Mouse (Mus musculus) CH12.LX (cell line): ENCODE data around the gene Muc3. TPM values are rescaled to one million over a fixed set of nuclear protein-coding genes. Genes with fewer than 3 reads are reported as not detected.

Experiments used
- DNase-seq: peaks from one replicate; pipeline ENCODE4 v3.0.0-alpha.2; 2013; ENCODE audit errors: extremely low read depth
- H3K27ac ChIP-seq: 2 replicates; pipeline ENCODE4 v1.5.1; 2012; ENCODE audit warnings: low read depth, mild to moderate bottlenecking, control low read depth, moderate library complexity; ENCODE audit not compliant: insufficient read depth
- H3K27me3 ChIP-seq: replicated peaks from 2 replicates; pipeline ENCODE3; 2012; ENCODE audit warnings: inconsistent platforms
- H3K36me3 ChIP-seq, 2 experiments: replicated peaks in 1 of 2; 2 replicates each; pipeline versions ENCODE3 to v1.6.1; 2012; ENCODE audit warnings: inconsistent platforms in 1 of 2, low read length in 1 of 2, mild to moderate bottlenecking in 1 of 2, mixed read lengths in 1 of 2, moderate library complexity in 1 of 2; ENCODE audit not compliant: control insufficient read depth in 1 of 2, insufficient read depth in 1 of 2
- H3K4me1 ChIP-seq, 2 experiments: 2 replicates each; pipeline ENCODE4 v1.6.1; 2012; ENCODE audit warnings: inconsistent platforms in 1 of 2, moderate library complexity in 1 of 2; ENCODE audit not compliant: insufficient read depth in 2 of 2, control insufficient read depth in 1 of 2
- H3K4me2 ChIP-seq: 2 replicates; pipeline ENCODE4 v1.6.1; 2012; ENCODE audit warnings: low read depth, mild to moderate bottlenecking, control low read depth; ENCODE audit not compliant: poor library complexity, insufficient read depth, severe bottlenecking
- H3K4me3 ChIP-seq, 3 experiments: fragments of 150-350 bp in 1 of 3; sonication (generic) in 1 of 3; replicated peaks in 1 of 3; 2 replicates each; pipeline versions ENCODE3 to v1.5.1; 2011 to 2012; ENCODE audit warnings: low read depth in 2 of 3, low read length in 2 of 3, mild to moderate bottlenecking in 2 of 3, moderate library complexity in 2 of 3, control low read depth in 1 of 3, improper control_type of control experiment in 1 of 3, inconsistent platforms in 1 of 3, mixed read lengths in 1 of 3; ENCODE audit not compliant: poor library complexity in 1 of 3
- H3K79me2 ChIP-seq: replicated peaks from 2 replicates; pipeline ENCODE4 v1.6.1; 2012; ENCODE audit warnings: mild to moderate bottlenecking, moderate library complexity; ENCODE audit not compliant: control insufficient read depth, poor library complexity, insufficient read depth, severe bottlenecking; ENCODE audit errors: extremely low read depth
- H3K9ac ChIP-seq: 2 replicates; pipeline ENCODE4 v1.6.1; 2012; ENCODE audit warnings: low read depth, mild to moderate bottlenecking, control low read depth, moderate library complexity; ENCODE audit not compliant: insufficient read depth
- H3K9me3 ChIP-seq: replicated peaks from 2 replicates; pipeline ENCODE3; 2012; ENCODE audit warnings: low read length, inconsistent platforms, mixed read lengths
- BHLHE40 ChIP-seq: IDR thresholded peaks from 2 replicates; pipeline ENCODE4 v1.6.1; 2011; ENCODE audit warnings: mild to moderate bottlenecking, low read depth, low read length, improper control_type of control experiment
- CHD1 ChIP-seq: IDR thresholded peaks from 2 replicates; pipeline ENCODE4 v1.6.1; 2012; ENCODE audit warnings: low read depth, low read length, improper control_type of control experiment, inconsistent platforms
- CTCF ChIP-seq, 2 experiments: IDR thresholded peaks in 1 of 2; conservative IDR thresholded peaks in 1 of 2; 2 replicates each; pipeline ENCODE4 v1.5.1; 2011 to 2012; ENCODE audit warnings: low read depth in 2 of 2, low read length in 2 of 2, improper control_type of control experiment in 1 of 2, inconsistent platforms in 1 of 2, mild to moderate bottlenecking in 1 of 2, moderate library complexity in 1 of 2
- E2F4 ChIP-seq: IDR thresholded peaks from 2 replicates; pipeline ENCODE4 v1.6.1; 2011; ENCODE audit warnings: low read depth, low read length, improper control_type of control experiment; ENCODE audit not compliant: insufficient replicate concordance
- ELF1 ChIP-seq: IDR thresholded peaks from 2 replicates; pipeline ENCODE4 v1.6.1; 2014; ENCODE audit warnings: low read depth, mild to moderate bottlenecking, inconsistent platforms, low read length, improper control_type of control experiment
- EP300 ChIP-seq: IDR thresholded peaks from 2 replicates; pipeline ENCODE4 v1.6.1; 2011; ENCODE audit warnings: low read length, improper control_type of control experiment
- GABPA ChIP-seq: IDR thresholded peaks from 2 replicates; pipeline ENCODE4 v1.6.1; 2012; ENCODE audit warnings: low read depth, low read length, improper control_type of control experiment, inconsistent platforms; ENCODE audit not compliant: insufficient replicate concordance
- IRF4 ChIP-seq: IDR thresholded peaks from 2 replicates; pipeline ENCODE4 v1.6.1; 2014; ENCODE audit warnings: low read depth, mild to moderate bottlenecking, inconsistent platforms, low read length, improper control_type of control experiment
- JUN ChIP-seq: IDR thresholded peaks from 2 replicates; pipeline ENCODE4 v1.6.1; 2011; ENCODE audit warnings: low read depth, mild to moderate bottlenecking, low read length, improper control_type of control experiment, moderate library complexity; ENCODE audit not compliant: insufficient read depth
- JUND ChIP-seq: conservative IDR thresholded peaks from 2 replicates; pipeline ENCODE4 v1.6.1; 2011; ENCODE audit warnings: low read depth, low read length, improper control_type of control experiment
- KAT2A ChIP-seq: IDR thresholded peaks from 2 replicates; pipeline ENCODE4 v1.6.1; 2012; ENCODE audit warnings: low read length, improper control_type of control experiment, inconsistent platforms; ENCODE audit not compliant: insufficient replicate concordance
- MAFK ChIP-seq: IDR thresholded peaks from 2 replicates; pipeline ENCODE4 v1.6.1; 2011; ENCODE audit warnings: low read length, improper control_type of control experiment; ENCODE audit not compliant: insufficient replicate concordance
- MAX ChIP-seq: IDR thresholded peaks from 2 replicates; pipeline ENCODE4 v1.6.1; 2011; ENCODE audit warnings: low read length, improper control_type of control experiment
- MAZ ChIP-seq: IDR thresholded peaks from 2 replicates; pipeline ENCODE4 v1.6.1; 2012; ENCODE audit warnings: low read depth, mild to moderate bottlenecking, inconsistent platforms, low read length, improper control_type of control experiment, moderate library complexity
- MXI1 ChIP-seq: IDR thresholded peaks from 2 replicates; pipeline ENCODE4 v1.6.1; 2011; ENCODE audit warnings: mild to moderate bottlenecking, low read depth, low read length, improper control_type of control experiment
- MYC ChIP-seq: IDR thresholded peaks from 2 replicates; pipeline ENCODE4 v1.6.1; 2011; ENCODE audit warnings: low read depth, mild to moderate bottlenecking, improper control_type of control experiment, low read length
- PAX5 ChIP-seq: IDR thresholded peaks from 2 replicates; pipeline ENCODE4 v1.6.1; 2012; ENCODE audit warnings: low read length, inconsistent platforms, mixed read lengths
- POLR2AphosphoS2 ChIP-seq: IDR thresholded peaks from 2 replicates; pipeline ENCODE4 v1.6.1; 2011; ENCODE audit warnings: low read depth, low read length, improper control_type of control experiment
- SIN3A ChIP-seq: IDR thresholded peaks from 2 replicates; pipeline ENCODE4 v1.6.1; 2012; ENCODE audit warnings: low read length, improper control_type of control experiment, inconsistent platforms
- SMC3 ChIP-seq: IDR thresholded peaks from 2 replicates; pipeline ENCODE4 v1.6.1; 2011; ENCODE audit warnings: low read depth, low read length, improper control_type of control experiment
- TBP ChIP-seq: conservative IDR thresholded peaks from 2 replicates; pipeline ENCODE4 v1.6.1; 2011; ENCODE audit warnings: low read depth, low read length, improper control_type of control experiment
- USF2 ChIP-seq: conservative IDR thresholded peaks from 2 replicates; pipeline ENCODE4 v1.6.1; 2011; ENCODE audit warnings: low read depth, low read length, improper control_type of control experiment
- ZNF384 ChIP-seq: IDR thresholded peaks from 2 replicates; pipeline ENCODE4 v1.6.1; 2012; ENCODE audit warnings: low read depth, low read length, improper control_type of control experiment, inconsistent platforms
- dilution Hi-C: fragments of 300-500 bp; cut with MboI; formaldehyde crosslinking; loops from 2 replicates; pipeline ENCODE4 v1.14.3; 2020; ENCODE audit warnings: low sequenced_read_pairs; ENCODE audit not compliant: extremely low pct_unique_long_range_greater_than_20kb, extremely low pct_ligation_motif_present
- in situ Hi-C: fragments of 300-500 bp; cut with MboI; formaldehyde crosslinking; loops from 3 replicates; pipeline ENCODE4 v1.14.3; 2019; ENCODE audit warnings: low sequenced_read_pairs, low pct_ligation_motif_present, low pct_unique_long_range_greater_than_20kb, mixed read lengths
- polyA plus RNA-seq: library from polyadenylated mRNA; unstranded; fragments of >175 nt; gene quantifications from 2 replicates; pipeline ENCODE4 v1.2.1, GENCODE M21; 2012; ENCODE audit warnings: low read depth; ENCODE audit not compliant: insufficient read length
- total RNA-seq, 2 experiments: library from RNA; depleted of rRNA; stranded (reverse); fragments of 300-350 nt in 1 of 2; fragments of >200 nt in 1 of 2; gene quantifications; 2 replicates each; pipeline ENCODE4 v1.2.3; 2012 to 2014

Muc3 gene
- total and polyA plus RNA-seq, 3 experiments, result 0.13 TPM; not detected in 2

DNA sequence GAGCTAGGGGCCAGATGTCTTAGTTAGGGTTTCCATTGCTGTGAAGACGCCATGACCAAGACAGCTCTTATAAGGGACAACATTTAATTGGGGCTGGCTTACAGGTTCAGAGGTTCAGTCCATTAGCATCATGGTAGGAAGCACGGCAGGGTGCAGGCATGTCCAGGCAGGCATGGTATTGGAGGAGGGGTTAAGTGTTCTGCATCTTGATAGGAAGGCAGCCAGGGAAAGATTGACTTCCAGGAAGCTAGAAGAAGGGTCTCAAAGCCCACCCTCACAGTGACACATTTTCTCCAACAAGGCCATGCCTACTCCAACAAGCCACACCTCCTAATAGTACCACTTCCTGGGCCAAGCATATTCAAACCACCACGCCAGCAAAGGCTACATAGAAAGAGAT, 63.4 kb downstream of the Muc3 start:
- no peak overlapping the region for H3K9ac ChIP-seq

GRCm38 (mm10) chr5:137085021-137085420, 64.1 kb downstream of the Muc3 start:
- Histone ChIP-seq H3K9me3 (peaks cover 19% of the 10 kb centered on the region), H3K4me1 (no peaks in the 10 kb centered on the region), H3K9ac (no peak overlapping the region), H3K79me2 (no peaks in the 10 kb centered on the region), H3K27ac (no peak overlapping the region), H3K27me3 (peaks cover 27% of the 10 kb centered on the region), H3K4me3 (no peak overlapping the region), H3K4me2 (no peak overlapping the region), H3K36me3 (no peaks in the 10 kb centered on the region)
- dilution Hi-C loops, result no loop called here
- no peak for TF ChIP-seq POLR2AphosphoS2
- TF ChIP-seq ZNF384, result no peak
- no peak for TF ChIP-seq MYC
- no peak for TF ChIP-seq IRF4
- TF ChIP-seq USF2, result no peak
- TF ChIP-seq ELF1, result no peak
- no peak for TF ChIP-seq KAT2A
- no peak for TF ChIP-seq TBP
- no peak for TF ChIP-seq JUN
- TF ChIP-seq BHLHE40, result no peak
- no peak for TF ChIP-seq MAFK
- no peak for DNase-seq
- in situ Hi-C loops, result no loop called here

More for the DNA sequence above, 63.4 kb downstream of the Muc3 start:
- in situ Hi-C loops, result no loop called here
- Histone ChIP-seq H3K27me3 (peaks cover 23% of the 10 kb centered on the region), H3K4me2 (no peak overlapping the region), H3K9me3 (peaks cover 19% of the 10 kb centered on the region), H3K4me3 (no peak overlapping the region), H3K36me3 (no peaks in the 10 kb centered on the region), H3K27ac (no peak overlapping the region), H3K4me1 (no peaks in the 10 kb centered on the region), H3K79me2 (no peaks in the 10 kb centered on the region)
- no peak for DNase-seq
- dilution Hi-C loops, result no loop called here
- TF ChIP-seq ZNF384, result no peak
- no peak for TF ChIP-seq POLR2AphosphoS2
- no peak for TF ChIP-seq MXI1
- no peak for TF ChIP-seq SMC3
- no peak for TF ChIP-seq MYC
- no peak for TF ChIP-seq ELF1
- TF ChIP-seq MAX, result no peak
- no peak for TF ChIP-seq MAFK
- TF ChIP-seq CTCF (conservative IDR thresholded peaks at IDR 0.05 in 1 of 2, IDR thresholded peaks at IDR 0.05 in 1 of 2; ENCODE audit: low read depth in 2 of 2, low read length in 2 of 2), result no peak
- no peak for TF ChIP-seq PAX5
- TF ChIP-seq E2F4, result no peak
- TF ChIP-seq MAZ, result no peak
- TF ChIP-seq GABPA, result no peak
- no peak for TF ChIP-seq JUND
- TF ChIP-seq SIN3A, result no peak
- TF ChIP-seq EP300, result no peak
- TF ChIP-seq JUN, result no peak
- no peak for TF ChIP-seq CHD1

Other genes with a start within 250 kb of the Muc3 start
- gene Ift22, start 241.2 kb downstream of the Muc3 start, total RNA-seq (2012; rRNA removed), result 16.8 and 20.7 TPM in 2 replicates
- gene Ift22, start 241.2 kb downstream of the Muc3 start, total RNA-seq (2014; rRNA removed), result 18.5 and 20.5 TPM in 2 replicates
- 39.0 and 39.6 TPM in 2 replicates for gene Ift22, start 241.2 kb downstream of the Muc3 start, polyA plus RNA-seq
- 207 and 210 TPM in 2 replicates for gene Fis1, start 196.0 kb downstream of the Muc3 start, total RNA-seq (2012; rRNA removed)
- gene Fis1, start 196.0 kb downstream of the Muc3 start, total RNA-seq (2014; rRNA removed), result 140 and 142 TPM in 2 replicates
- 152 and 203 TPM in 2 replicates for gene Fis1, start 196.0 kb downstream of the Muc3 start, polyA plus RNA-seq
- gene Cldn15, start 182.7 kb downstream of the Muc3 start, total RNA-seq (2012; rRNA removed), result 0.25 TPM in 2 replicates
- gene Cldn15, start 182.7 kb downstream of the Muc3 start, total RNA-seq (2014; rRNA removed), result 0.24 TPM in 1 of 2 replicates, not detected in the other
- 0.29 and 0.35 TPM in 2 replicates for gene Cldn15, start 182.7 kb downstream of the Muc3 start, polyA plus RNA-seq
- 38.2 and 45.2 TPM in 2 replicates for gene Plod3, start 162.3 kb downstream of the Muc3 start, total RNA-seq (2012; rRNA removed)
- 8.8 and 9.9 TPM in 2 replicates for gene Plod3, start 162.3 kb downstream of the Muc3 start, total RNA-seq (2014; rRNA removed)
- 22.2 and 23.6 TPM in 2 replicates for gene Plod3, start 162.3 kb downstream of the Muc3 start, polyA plus RNA-seq
- gene Znhit1, start 161.3 kb downstream of the Muc3 start, total RNA-seq (2012; rRNA removed), result 60.1 and 67.3 TPM in 2 replicates
- 36.8 and 39.6 TPM in 2 replicates for gene Znhit1, start 161.3 kb downstream of the Muc3 start, total RNA-seq (2014; rRNA removed)
- gene Znhit1, start 161.3 kb downstream of the Muc3 start, polyA plus RNA-seq, result 83.5 and 99.2 TPM in 2 replicates
- 0.38 TPM in 1 of 2 replicates, not detected in the other for gene Vgf, start 122.9 kb downstream of the Muc3 start, total RNA-seq (2012; rRNA removed)
- not detected in 2 replicates for gene Vgf, start 122.9 kb downstream of the Muc3 start, total RNA-seq (2014; rRNA removed)
- gene Vgf, start 122.9 kb downstream of the Muc3 start, polyA plus RNA-seq, result not detected in 2 replicates
- 98.8 and 113 TPM in 2 replicates for gene Ap1s1, start 103.2 kb downstream of the Muc3 start, total RNA-seq (2012; rRNA removed)
- gene Ap1s1, start 103.2 kb downstream of the Muc3 start, total RNA-seq (2014; rRNA removed), result 68.0 and 77.8 TPM in 2 replicates
- 102 and 115 TPM in 2 replicates for gene Ap1s1, start 103.2 kb downstream of the Muc3 start, polyA plus RNA-seq
- 0.34 and 0.51 TPM in 2 replicates for gene Serpine1, start 77.1 kb downstream of the Muc3 start, total RNA-seq (2012; rRNA removed)
- gene Serpine1, start 77.1 kb downstream of the Muc3 start, total RNA-seq (2014; rRNA removed), result 0.84 and 1.8 TPM in 2 replicates
- gene Serpine1, start 77.1 kb downstream of the Muc3 start, polyA plus RNA-seq, result 0.44 and 0.61 TPM in 2 replicates
- gene Trim56, start 33.1 kb downstream of the Muc3 start, total RNA-seq (2012; rRNA removed), result 11.8 and 12.9 TPM in 2 replicates
- gene Trim56, start 33.1 kb downstream of the Muc3 start, total RNA-seq (2014; rRNA removed), result 6.0 and 7.6 TPM in 2 replicates
- 10.8 and 11.2 TPM in 2 replicates for gene Trim56, start 33.1 kb downstream of the Muc3 start, polyA plus RNA-seq
- not detected in 2 replicates for gene Muc3a, start 63.1 kb upstream of the Muc3 start, total RNA-seq (2012; rRNA removed)
- not detected in 2 replicates for gene Muc3a, start 63.1 kb upstream of the Muc3 start, total RNA-seq (2014; rRNA removed)
- not detected in 2 replicates for gene Muc3a, start 63.1 kb upstream of the Muc3 start, polyA plus RNA-seq
- gene Ache, start 138.2 kb upstream of the Muc3 start, total RNA-seq (2012; rRNA removed), result 0.13 TPM in 2 replicates
- gene Ache, start 138.2 kb upstream of the Muc3 start, total RNA-seq (2014; rRNA removed), result not detected in 2 replicates
- 0.11 and 0.23 TPM in 2 replicates for gene Ache, start 138.2 kb upstream of the Muc3 start, polyA plus RNA-seq
- 2.9 and 4.1 TPM in 2 replicates for gene Ufsp1, start 145.3 kb upstream of the Muc3 start, total RNA-seq (2012; rRNA removed)
- gene Ufsp1, start 145.3 kb upstream of the Muc3 start, total RNA-seq (2014; rRNA removed), result 0.91 and 1.6 TPM in 2 replicates
- gene Ufsp1, start 145.3 kb upstream of the Muc3 start, polyA plus RNA-seq, result 4.4 and 5.2 TPM in 2 replicates
- gene Srrt, start 158.4 kb upstream of the Muc3 start, total RNA-seq (2012; rRNA removed), result 165 and 267 TPM in 2 replicates
- gene Srrt, start 158.4 kb upstream of the Muc3 start, total RNA-seq (2014; rRNA removed), result 148 and 183 TPM in 2 replicates
- gene Srrt, start 158.4 kb upstream of the Muc3 start, polyA plus RNA-seq, result 493 and 576 TPM in 2 replicates
- gene Trip6, start 165.1 kb upstream of the Muc3 start, total RNA-seq (2012; rRNA removed), result 1.4 and 1.8 TPM in 2 replicates
- 0.81 and 0.86 TPM in 2 replicates for gene Trip6, start 165.1 kb upstream of the Muc3 start, total RNA-seq (2014; rRNA removed)
- 3.9 and 5.1 TPM in 2 replicates for gene Trip6, start 165.1 kb upstream of the Muc3 start, polyA plus RNA-seq
- gene Slc12a9, start 184.3 kb upstream of the Muc3 start, total RNA-seq (2012; rRNA removed), result 11.1 and 11.5 TPM in 2 replicates
- 2.8 and 3.0 TPM in 2 replicates for gene Slc12a9, start 184.3 kb upstream of the Muc3 start, total RNA-seq (2014; rRNA removed)
- 7.9 and 8.2 TPM in 2 replicates for gene Slc12a9, start 184.3 kb upstream of the Muc3 start, polyA plus RNA-seq
- 1.6 and 2.2 TPM in 2 replicates for gene Ephb4, start 200.8 kb upstream of the Muc3 start, total RNA-seq (2012; rRNA removed)
- gene Ephb4, start 200.8 kb upstream of the Muc3 start, total RNA-seq (2014; rRNA removed), result 0.41 and 0.56 TPM in 2 replicates
- gene Ephb4, start 200.8 kb upstream of the Muc3 start, polyA plus RNA-seq, result 1.4 and 1.5 TPM in 2 replicates